Mouse (Mus musculus): ENCODE data around the gene Nsun4. TPM values are rescaled to one million over a fixed set of nuclear protein-coding genes. Genes with fewer than 3 reads are reported as not detected.

The Nsun4 gene
- polyA plus RNA-seq, 1 experiment from 2014 or later: 16.2 TPM

- Histone ChIP-seq H3K4me2 (replicated peaks) (no peak overlapping the region), H3K27me3 (replicated peaks) (peaks cover 6% of the 10 kb centered on the region; the same call in 1 of the 2 replicates), H3K36me3 (no peaks in the 10 kb centered on the region), H3K9me3 (0 out of 2 replicates have a peak, but pooled peaks cover 5% of the 10 kb centered on the region), H3K4me1 (no peaks in the 10 kb centered on the region; the same call in 1 of the 2 replicates), H3K4me3 (no peak overlapping the region), H3K9ac (no peak overlapping the region), H3K27ac (no peak overlapping the region)
- 55% methylated on average over 2 of the region's 2 CpGs for WGBS
- peak; percentile 67; the same call in 1 of the 2 replicates for ATAC-seq (ENCODE audit: low FRiP score, low read depth)
These were observed 58.3 kb downstream of the Nsun4 start for GRCm38 (mm10) chr4:115995376-115995730.

GRCm38 (mm10) chr4:115994662-115995375 lies 58.9 kb downstream of the Nsun4 start:
- ATAC-seq (ENCODE audit: low FRiP score, low read depth): peak; percentile 69
- no peak overlapping the region for H3K4me2 ChIP-seq (replicated peaks)
- H3K9me3 ChIP-seq: 0 out of 2 replicates have a peak, but pooled peaks cover 5% of the 10 kb centered on the region
- no peaks in the 10 kb centered on the region for H3K36me3 ChIP-seq
- H3K4me3 ChIP-seq: no peak overlapping the region
- no peaks in the 10 kb centered on the region; the same call in 1 of the 2 replicates for H3K4me1 ChIP-seq
- H3K27ac ChIP-seq: no peak overlapping the region
- H3K27me3 ChIP-seq (replicated peaks): peaks cover 2% of the 10 kb centered on the region; the same call in 1 of the 2 replicates
- H3K9ac ChIP-seq: no peak overlapping the region
- 85% methylated on average over 16 of the region's 16 CpGs for WGBS

DNA sequence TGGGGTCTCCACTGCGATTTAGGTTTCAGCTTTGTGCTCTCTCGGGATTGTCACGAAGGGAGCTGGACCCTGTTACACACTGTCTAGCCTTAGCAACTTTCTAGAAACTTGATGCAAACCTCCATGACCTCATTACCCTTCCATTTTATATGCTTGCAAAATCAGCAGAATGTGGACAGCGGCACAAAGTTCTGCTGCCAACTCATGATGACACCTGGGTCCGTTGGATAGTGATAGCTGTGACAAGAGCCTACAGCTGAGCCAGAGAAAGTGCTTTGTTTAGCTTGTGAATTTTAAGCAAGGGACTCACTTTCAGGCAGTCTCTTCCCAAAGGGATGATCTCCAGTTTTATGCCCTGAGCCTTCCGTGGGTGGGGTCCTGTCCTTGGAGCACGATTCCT lies 64.3 kb downstream of the Nsun4 start:
- WGBS: 82% methylated on average over 7 of the region's 7 CpGs
- no peak overlapping the region for H3K4me2 ChIP-seq (replicated peaks)
- 0 out of 2 replicates have a peak, but pooled peaks cover 5% of the 10 kb centered on the region for H3K9me3 ChIP-seq
- H3K4me3 ChIP-seq: no peak overlapping the region
- H3K4me1 ChIP-seq: no peaks in the 10 kb centered on the region
- ATAC-seq (ENCODE audit: low FRiP score, low read depth): no peak
- no peaks in the 10 kb centered on the region for H3K36me3 ChIP-seq
- H3K27me3 ChIP-seq (replicated peaks): peaks cover 6% of the 10 kb centered on the region; the same call in 1 of the 2 replicates
- no peak overlapping the region for H3K9ac ChIP-seq
- no peak overlapping the region for H3K27ac ChIP-seq

- Histone ChIP-seq H3K4me3 (no peak overlapping the region), H3K36me3 (no peaks in the 10 kb centered on the region), H3K4me1 (no peaks in the 10 kb centered on the region), H3K27me3 (replicated peaks) (peaks cover 14% of the 10 kb centered on the region), H3K27ac (no peak overlapping the region), H3K4me2 (replicated peaks) (no peak overlapping the region), H3K9me3 (0 out of 2 replicates have a peak, but pooled peaks cover 5% of the 10 kb centered on the region), H3K9ac (no peak overlapping the region)
- no peak for ATAC-seq (ENCODE audit: low FRiP score, low read depth)
- WGBS: 80% methylated on average over 5 of the region's 5 CpGs
These were observed 65.7 kb downstream of the Nsun4 start for GRCm38 (mm10) chr4:115987858-115988530.

GRCm38 (mm10) chr4:115987436-115987835 lies 66.2 kb downstream of the Nsun4 start:
- Histone ChIP-seq H3K27ac (no peak overlapping the region), H3K9me3 (0 out of 2 replicates have a peak, but pooled peaks cover 5% of the 10 kb centered on the region), H3K9ac (no peak overlapping the region), H3K4me2 (replicated peaks) (no peak overlapping the region), H3K27me3 (replicated peaks) (peaks cover 18% of the 10 kb centered on the region), H3K4me3 (no peak overlapping the region), H3K36me3 (no peaks in the 10 kb centered on the region), H3K4me1 (no peaks in the 10 kb centered on the region)
- WGBS: 82% methylated on average over 1 of the region's 1 CpGs
- no peak for ATAC-seq (ENCODE audit: low FRiP score, low read depth)

GRCm38 (mm10) chr4:115984967-115985366 lies 68.7 kb downstream of the Nsun4 start:
- WGBS: 41% methylated on average over 8 of the region's 8 CpGs
- peaks cover 37% of the 10 kb centered on the region for H3K27me3 ChIP-seq (replicated peaks)

DNA sequence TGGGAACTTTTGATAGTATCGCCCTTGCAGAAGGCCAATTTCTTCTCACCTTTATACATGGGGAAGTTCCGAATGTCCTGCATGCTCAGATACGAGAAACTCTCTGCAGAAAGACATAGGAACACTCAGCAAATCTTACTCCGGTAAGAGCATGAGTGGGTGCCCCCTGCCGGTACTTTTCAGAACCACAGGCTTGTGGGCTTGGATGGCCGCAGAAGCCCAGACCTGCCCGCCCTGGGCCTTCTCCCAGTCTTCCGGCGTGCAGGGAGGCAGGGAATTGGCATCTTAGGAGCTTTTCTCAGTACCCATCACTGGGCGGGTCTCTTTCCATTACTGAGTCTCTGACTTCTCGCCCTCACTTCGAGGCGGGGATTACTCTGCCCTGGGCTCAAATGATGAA lies 69.6 kb downstream of the Nsun4 start:
- no peak overlapping the region for H3K27ac ChIP-seq
- ATAC-seq (ENCODE audit: low FRiP score, low read depth): no peak
- H3K36me3 ChIP-seq: no peaks in the 10 kb centered on the region
- H3K9ac ChIP-seq: no peak overlapping the region
- H3K4me3 ChIP-seq: no peak overlapping the region
- WGBS: 2% methylated on average over 13 of the region's 13 CpGs
- no peaks in the 10 kb centered on the region for H3K9me3 ChIP-seq
- peaks cover 43% of the 10 kb centered on the region for H3K27me3 ChIP-seq (replicated peaks)
- no peak overlapping the region for H3K4me2 ChIP-seq (replicated peaks)
- H3K4me1 ChIP-seq: peaks cover 15% of the 10 kb centered on the region

More at GRCm38 (mm10) chr4:115984967-115985366, 68.7 kb downstream of the Nsun4 start:
- H3K4me2 ChIP-seq (replicated peaks): no peak overlapping the region
- H3K9me3 ChIP-seq: no peaks in the 10 kb centered on the region
- no peak overlapping the region for H3K9ac ChIP-seq
- no peak for ATAC-seq (ENCODE audit: low FRiP score, low read depth)
- H3K27ac ChIP-seq: no peak overlapping the region
- H3K4me3 ChIP-seq: no peak overlapping the region
- H3K4me1 ChIP-seq: peaks cover 7% of the 10 kb centered on the region; the same call in 1 of the 2 replicates
- no peaks in the 10 kb centered on the region for H3K36me3 ChIP-seq

Other genes starting within 250 kb of the Nsun4 start
- 6.2 TPM in 2 replicates for gene Mob3c, start 225.8 kb downstream of the Nsun4 start, polyA plus RNA-seq (2016; fragmentation: Nextera tagmentation; extraction: Ambion mirVana)
- 24.8 and 26.4 TPM in 2 replicates for gene Mknk1, start 214.7 kb downstream of the Nsun4 start, polyA plus RNA-seq (2016; fragmentation: Nextera tagmentation; extraction: Ambion mirVana)
- gene Kncn, start 169.5 kb downstream of the Nsun4 start, polyA plus RNA-seq (2016; fragmentation: Nextera tagmentation; extraction: Ambion mirVana): not detected in 2 replicates
- not detected in 2 replicates for gene 6430628N08Rik, start 163.2 kb downstream of the Nsun4 start, polyA plus RNA-seq (2016; fragmentation: Nextera tagmentation; extraction: Ambion mirVana)
- gene Dmbx1, start 114.0 kb downstream of the Nsun4 start, polyA plus RNA-seq (2016; fragmentation: Nextera tagmentation; extraction: Ambion mirVana): 1.6 and 2.4 TPM in 2 replicates
- 4.8 and 5.8 TPM in 2 replicates for gene Faah, start 36.0 kb downstream of the Nsun4 start, polyA plus RNA-seq (2016; fragmentation: Nextera tagmentation; extraction: Ambion mirVana)
- 378 and 393 TPM in 2 replicates for gene Uqcrh, start 21.2 kb upstream of the Nsun4 start, polyA plus RNA-seq (2016; fragmentation: Nextera tagmentation; extraction: Ambion mirVana)
- gene Lrrc41, start 21.4 kb upstream of the Nsun4 start, polyA plus RNA-seq (2016; fragmentation: Nextera tagmentation; extraction: Ambion mirVana): 71.9 and 75.0 TPM in 2 replicates
- 26.9 and 29.4 TPM in 2 replicates for gene Rad54l, start 69.8 kb upstream of the Nsun4 start, polyA plus RNA-seq (2016; fragmentation: Nextera tagmentation; extraction: Ambion mirVana)
- 60.8 and 68.4 TPM in 2 replicates for gene Pomgnt1, start 70.0 kb upstream of the Nsun4 start, polyA plus RNA-seq (2016; fragmentation: Nextera tagmentation; extraction: Ambion mirVana)
- gene Lurap1, start 97.5 kb upstream of the Nsun4 start, polyA plus RNA-seq (2016; fragmentation: Nextera tagmentation; extraction: Ambion mirVana): 1.6 and 1.7 TPM in 2 replicates
- gene Tspan1, start 113.7 kb upstream of the Nsun4 start, polyA plus RNA-seq (2016; fragmentation: Nextera tagmentation; extraction: Ambion mirVana): 0.09 TPM in 1 of 2 replicates, not detected in the other
- not detected in 2 replicates for gene 1700042G07Rik, start 119.5 kb upstream of the Nsun4 start, polyA plus RNA-seq (2016; fragmentation: Nextera tagmentation; extraction: Ambion mirVana)
- not detected in 2 replicates for gene Gm49337, start 119.5 kb upstream of the Nsun4 start, polyA plus RNA-seq (2016; fragmentation: Nextera tagmentation; extraction: Ambion mirVana)
- 84.6 and 92.7 TPM in 2 replicates for gene Pik3r3, start 167.7 kb upstream of the Nsun4 start, polyA plus RNA-seq (2016; fragmentation: Nextera tagmentation; extraction: Ambion mirVana)